Mouse (Mus musculus) CH12.LX (cell line): ENCODE results near the gene Cobl. TPM values are rescaled to one million over a fixed set of nuclear protein-coding genes. Genes with fewer than 3 reads are reported as not detected.

Experiments
- DNase-seq: peaks from one replicate; pipeline ENCODE4 v3.0.0-alpha.2; 2013; ENCODE audit errors: extremely low read depth
- H3K27ac ChIP-seq: 2 replicates; pipeline ENCODE4 v1.5.1; 2012; ENCODE audit warnings: low read depth, mild to moderate bottlenecking, control low read depth, moderate library complexity; ENCODE audit not compliant: insufficient read depth
- H3K27me3 ChIP-seq: replicated peaks from 2 replicates; pipeline ENCODE3; 2012; ENCODE audit warnings: inconsistent platforms
- H3K36me3 ChIP-seq, 2 experiments: replicated peaks in 1 of 2; 2 replicates each; pipeline versions ENCODE3 to v1.6.1; 2012; ENCODE audit warnings: inconsistent platforms in 1 of 2, low read length in 1 of 2, mild to moderate bottlenecking in 1 of 2, mixed read lengths in 1 of 2, moderate library complexity in 1 of 2; ENCODE audit not compliant: control insufficient read depth in 1 of 2, insufficient read depth in 1 of 2
- H3K4me1 ChIP-seq, 2 experiments: 2 replicates each; pipeline ENCODE4 v1.6.1; 2012; ENCODE audit warnings: inconsistent platforms in 1 of 2, moderate library complexity in 1 of 2; ENCODE audit not compliant: insufficient read depth in 2 of 2, control insufficient read depth in 1 of 2
- H3K4me2 ChIP-seq: 2 replicates; pipeline ENCODE4 v1.6.1; 2012; ENCODE audit warnings: low read depth, mild to moderate bottlenecking, control low read depth; ENCODE audit not compliant: poor library complexity, insufficient read depth, severe bottlenecking
- H3K4me3 ChIP-seq, 3 experiments: fragments of 150-350 bp in 1 of 3; sonication (generic) in 1 of 3; replicated peaks in 1 of 3; 2 replicates each; pipeline versions ENCODE3 to v1.5.1; 2011 to 2012; ENCODE audit warnings: low read depth in 2 of 3, low read length in 2 of 3, mild to moderate bottlenecking in 2 of 3, moderate library complexity in 2 of 3, control low read depth in 1 of 3, improper control_type of control experiment in 1 of 3, inconsistent platforms in 1 of 3, mixed read lengths in 1 of 3; ENCODE audit not compliant: poor library complexity in 1 of 3
- H3K79me2 ChIP-seq: replicated peaks from 2 replicates; pipeline ENCODE4 v1.6.1; 2012; ENCODE audit warnings: mild to moderate bottlenecking, moderate library complexity; ENCODE audit not compliant: control insufficient read depth, poor library complexity, insufficient read depth, severe bottlenecking; ENCODE audit errors: extremely low read depth
- H3K9ac ChIP-seq: 2 replicates; pipeline ENCODE4 v1.6.1; 2012; ENCODE audit warnings: low read depth, mild to moderate bottlenecking, control low read depth, moderate library complexity; ENCODE audit not compliant: insufficient read depth
- H3K9me3 ChIP-seq: replicated peaks from 2 replicates; pipeline ENCODE3; 2012; ENCODE audit warnings: low read length, inconsistent platforms, mixed read lengths
- CHD1 ChIP-seq: IDR thresholded peaks from 2 replicates; pipeline ENCODE4 v1.6.1; 2012; ENCODE audit warnings: low read depth, low read length, improper control_type of control experiment, inconsistent platforms
- CHD2 ChIP-seq: IDR thresholded peaks from 2 replicates; pipeline ENCODE4 v1.6.1; 2011; ENCODE audit warnings: low read length, improper control_type of control experiment
- ETS1 ChIP-seq: conservative IDR thresholded peaks from 2 replicates; pipeline ENCODE4 v1.6.1; 2012; ENCODE audit warnings: low read depth, mild to moderate bottlenecking, inconsistent platforms, low read length, improper control_type of control experiment, moderate library complexity
- IRF4 ChIP-seq: IDR thresholded peaks from 2 replicates; pipeline ENCODE4 v1.6.1; 2014; ENCODE audit warnings: low read depth, mild to moderate bottlenecking, inconsistent platforms, low read length, improper control_type of control experiment
- JUN ChIP-seq: IDR thresholded peaks from 2 replicates; pipeline ENCODE4 v1.6.1; 2011; ENCODE audit warnings: low read depth, mild to moderate bottlenecking, low read length, improper control_type of control experiment, moderate library complexity; ENCODE audit not compliant: insufficient read depth
- MAFK ChIP-seq: IDR thresholded peaks from 2 replicates; pipeline ENCODE4 v1.6.1; 2011; ENCODE audit warnings: low read length, improper control_type of control experiment; ENCODE audit not compliant: insufficient replicate concordance
- MAX ChIP-seq: IDR thresholded peaks from 2 replicates; pipeline ENCODE4 v1.6.1; 2011; ENCODE audit warnings: low read length, improper control_type of control experiment
- MAZ ChIP-seq: IDR thresholded peaks from 2 replicates; pipeline ENCODE4 v1.6.1; 2012; ENCODE audit warnings: low read depth, mild to moderate bottlenecking, inconsistent platforms, low read length, improper control_type of control experiment, moderate library complexity
- MEF2A ChIP-seq: IDR thresholded peaks from 2 replicates; pipeline ENCODE4 v1.6.1; 2014; ENCODE audit warnings: low read depth, mild to moderate bottlenecking, inconsistent platforms, low read length, improper control_type of control experiment, borderline replicate concordance
- MYC ChIP-seq: IDR thresholded peaks from 2 replicates; pipeline ENCODE4 v1.6.1; 2011; ENCODE audit warnings: low read depth, mild to moderate bottlenecking, improper control_type of control experiment, low read length
- POLR2A ChIP-seq: IDR thresholded peaks from 2 replicates; pipeline ENCODE4 v1.6.1; 2011; ENCODE audit warnings: low read depth, mild to moderate bottlenecking, improper control_type of control experiment, low read length
- POLR2AphosphoS2 ChIP-seq: IDR thresholded peaks from 2 replicates; pipeline ENCODE4 v1.6.1; 2011; ENCODE audit warnings: low read depth, low read length, improper control_type of control experiment
- SIN3A ChIP-seq: IDR thresholded peaks from 2 replicates; pipeline ENCODE4 v1.6.1; 2012; ENCODE audit warnings: low read length, improper control_type of control experiment, inconsistent platforms
- TBP ChIP-seq: conservative IDR thresholded peaks from 2 replicates; pipeline ENCODE4 v1.6.1; 2011; ENCODE audit warnings: low read depth, low read length, improper control_type of control experiment
- UBTF ChIP-seq: IDR thresholded peaks from 2 replicates; pipeline ENCODE4 v1.6.1; 2012; ENCODE audit warnings: low read depth, mild to moderate bottlenecking, inconsistent platforms, low read length, improper control_type of control experiment, moderate library complexity
- USF2 ChIP-seq: conservative IDR thresholded peaks from 2 replicates; pipeline ENCODE4 v1.6.1; 2011; ENCODE audit warnings: low read depth, low read length, improper control_type of control experiment
- ZMIZ1 ChIP-seq: IDR thresholded peaks from 2 replicates; pipeline ENCODE4 v1.6.1; 2012; ENCODE audit warnings: low read depth, mild to moderate bottlenecking, inconsistent platforms, low read length, improper control_type of control experiment
- ZNF384 ChIP-seq: IDR thresholded peaks from 2 replicates; pipeline ENCODE4 v1.6.1; 2012; ENCODE audit warnings: low read depth, low read length, improper control_type of control experiment, inconsistent platforms
- dilution Hi-C: fragments of 300-500 bp; cut with MboI; formaldehyde crosslinking; loops from 2 replicates; pipeline ENCODE4 v1.14.3; 2020; ENCODE audit warnings: low sequenced_read_pairs; ENCODE audit not compliant: extremely low pct_unique_long_range_greater_than_20kb, extremely low pct_ligation_motif_present
- in situ Hi-C: fragments of 300-500 bp; cut with MboI; formaldehyde crosslinking; loops from 3 replicates; pipeline ENCODE4 v1.14.3; 2019; ENCODE audit warnings: low sequenced_read_pairs, low pct_ligation_motif_present, low pct_unique_long_range_greater_than_20kb, mixed read lengths
- polyA plus RNA-seq: library from polyadenylated mRNA; unstranded; fragments of >175 nt; gene quantifications from 2 replicates; pipeline ENCODE4 v1.2.1, GENCODE M21; 2012; ENCODE audit warnings: low read depth; ENCODE audit not compliant: insufficient read length
- total RNA-seq, 2 experiments: library from RNA; depleted of rRNA; stranded (reverse); fragments of 300-350 nt in 1 of 2; fragments of >200 nt in 1 of 2; gene quantifications; 2 replicates each; pipeline ENCODE4 v1.2.3; 2012 to 2014

Gene Cobl
- total and polyA plus RNA-seq, 3 experiments = 0.06 to 0.13 TPM; not detected in 1

- no peak overlapping the region for H3K4me3 ChIP-seq
- peaks cover 0 to 8% of the 10 kb centered on the region in 2 experiments; a peak in 2 of 4 replicates for H3K4me1 ChIP-seq
- no peaks in the 10 kb centered on the region for H3K79me2 ChIP-seq
- no peak for TF ChIP-seq IRF4
- no peak for TF ChIP-seq CHD2
- no peak for TF ChIP-seq MEF2A
- TF ChIP-seq UBTF = no peak
- no peak for TF ChIP-seq ZNF384
- no peak for TF ChIP-seq JUN
- TF ChIP-seq ZMIZ1 = no peak
- no peak for TF ChIP-seq POLR2A
- TF ChIP-seq CHD1 = no peak
- TF ChIP-seq ETS1 = no peak
- TF ChIP-seq MAX = no peak
- no peak for TF ChIP-seq SIN3A
- TF ChIP-seq MYC = no peak
- TF ChIP-seq MAZ = no peak
- TF ChIP-seq TBP = no peak
- TF ChIP-seq USF2 = no peak
- TF ChIP-seq POLR2AphosphoS2 = no peak
- no peak for TF ChIP-seq MAFK
- no peak for DNase-seq
- no peak overlapping the region for H3K27ac ChIP-seq
- in situ Hi-C loops (no loop called here), dilution Hi-C loops (no loop called here)
- no peak overlapping the region for H3K4me2 ChIP-seq
- H3K9ac ChIP-seq = no peak overlapping the region
- H3K36me3 ChIP-seq = no peaks in the 10 kb centered on the region
- no peaks in the 10 kb centered on the region for H3K27me3 ChIP-seq
- H3K9me3 ChIP-seq = no peaks in the 10 kb centered on the region
Measured at GRCm38 (mm10) chr11:12431911-12432310, 32.8 kb downstream of the Cobl start.

GRCm38 (mm10) chr11:12430231-12431041 is 34.3 kb downstream of the Cobl start:
- Histone ChIP-seq H3K9me3 (no peaks in the 10 kb centered on the region), H3K4me1 (peaks cover 0 to 11% of the 10 kb centered on the region in 2 experiments; a peak in 2 of 4 replicates), H3K36me3 (no peaks in the 10 kb centered on the region), H3K4me2 (no peak overlapping the region), H3K27me3 (no peaks in the 10 kb centered on the region), H3K4me3 (no peak overlapping the region), H3K9ac (no peak overlapping the region), H3K79me2 (no peaks in the 10 kb centered on the region), H3K27ac (no peak overlapping the region)
- dilution Hi-C loops = no loop called here
- no peak for TF ChIP-seq POLR2A
- DNase-seq = no peak
- in situ Hi-C loops = no loop called here
